Mouse (Mus musculus) myocyte (in vitro differentiated cells): ENCODE measurements around the gene Ralgps1. TPM values are rescaled to one million over a fixed set of nuclear protein-coding genes. Genes with fewer than 3 reads are reported as not detected.

ENCODE experiments used
- H3K27me3 ChIP-seq: one replicate; pipeline ENCODE4 v1.6.1; 2011; ENCODE audit not compliant: control insufficient read depth, insufficient read depth, insufficient read length
- H3K36me3 ChIP-seq: one replicate; pipeline ENCODE4 v1.6.1; 2011; ENCODE audit not compliant: control insufficient read depth, insufficient read depth
- H3K4me2 ChIP-seq: one replicate; pipeline ENCODE4 v1.6.1; 2011; ENCODE audit warnings: low read depth, control low read depth
- H3K4me3 ChIP-seq: one replicate; pipeline ENCODE4 v1.5.1; 2011; ENCODE audit warnings: mild to moderate bottlenecking, control low read depth, moderate library complexity
- H3K79me2 ChIP-seq: one replicate; pipeline ENCODE4 v1.6.1; 2011; ENCODE audit not compliant: control insufficient read depth, insufficient read depth
- H3ac ChIP-seq: one replicate; pipeline ENCODE4 v1.6.1; 2011; ENCODE audit not compliant: control insufficient read depth, insufficient read length
- CEBPB ChIP-seq: IDR thresholded peaks from 2 replicates; pipeline ENCODE4 v1.6.1; 2011; ENCODE audit warnings: mild to moderate bottlenecking, moderate library complexity; ENCODE audit not compliant: poor library complexity, insufficient read depth, severe bottlenecking
- E2F4 ChIP-seq: IDR thresholded peaks from one replicate; pipeline ENCODE4 v1.6.1; 2011; ENCODE audit warnings: mild to moderate bottlenecking, control low read depth, moderate library complexity; ENCODE audit not compliant: insufficient read depth
- MAX ChIP-seq: IDR thresholded peaks from one replicate; pipeline ENCODE4 v1.6.1; 2011; ENCODE audit warnings: low read depth, mild to moderate bottlenecking, control low read depth
- MYOD1 ChIP-seq, 3 experiments: IDR thresholded peaks; one replicate each; pipeline ENCODE4 v1.6.1; 2011; ENCODE audit warnings: control low read depth in 2 of 3, low read depth in 2 of 3, mild to moderate bottlenecking in 2 of 3, moderate library complexity in 1 of 3; ENCODE audit not compliant: insufficient read length in 2 of 3, control insufficient read depth in 1 of 3
- MYOG ChIP-seq, 3 experiments: IDR thresholded peaks; one replicate each; pipeline ENCODE4 v1.6.1; 2011; ENCODE audit warnings: control low read depth in 2 of 3, low read depth in 2 of 3, mild to moderate bottlenecking in 2 of 3; ENCODE audit not compliant: insufficient read length in 2 of 3, control insufficient read depth in 1 of 3, insufficient read depth in 1 of 3
- POLR2A ChIP-seq: IDR thresholded peaks from one replicate; pipeline ENCODE4 v1.6.1; 2011; ENCODE audit warnings: low read depth, mild to moderate bottlenecking, control low read depth, moderate library complexity; ENCODE audit not compliant: insufficient read length
- POLR2AphosphoS2 ChIP-seq: IDR thresholded peaks from one replicate; pipeline ENCODE4 v1.6.1; 2011; ENCODE audit warnings: low read depth, control low read depth; ENCODE audit not compliant: insufficient read length
- REST ChIP-seq: IDR thresholded peaks from one replicate; pipeline ENCODE4 v1.6.1; 2011; ENCODE audit warnings: mild to moderate bottlenecking, control low read depth, moderate library complexity; ENCODE audit not compliant: insufficient read depth, insufficient read length
- SRF ChIP-seq: IDR thresholded peaks from one replicate; pipeline ENCODE4 v1.6.1; 2011; ENCODE audit warnings: low read depth; ENCODE audit not compliant: control insufficient read depth, insufficient read length
- TCF12 ChIP-seq: IDR thresholded peaks from one replicate; pipeline ENCODE4 v1.6.1; 2011; ENCODE audit warnings: mild to moderate bottlenecking, control low read depth; ENCODE audit not compliant: poor library complexity, insufficient read depth, severe bottlenecking
- TCF3 ChIP-seq: IDR thresholded peaks from one replicate; pipeline ENCODE4 v1.6.1; 2011; ENCODE audit warnings: low read depth, control low read depth; ENCODE audit not compliant: insufficient read length
- USF1 ChIP-seq: IDR thresholded peaks from one replicate; pipeline ENCODE4 v1.6.1; 2011; ENCODE audit warnings: low read depth, mild to moderate bottlenecking, control low read depth, moderate library complexity
- polyA plus RNA-seq: library from polyadenylated mRNA; unstranded; fragments of >200 nt; fragmentation: generic; extraction: Trizol; gene quantifications from one replicate; pipeline ENCODE4 v1.2.1, GENCODE M21; 2012; ENCODE audit warnings: missing spikeins

Ralgps1 gene
- polyA plus RNA-seq, 1 experiment: 1.3 TPM

GRCm38 (mm10) chr2:33403511-33404003 is 32.3 kb upstream of the Ralgps1 start:
- TF ChIP-seq TCF3 (no peak), CEBPB (no peak), POLR2AphosphoS2 (no peak)

DNA sequence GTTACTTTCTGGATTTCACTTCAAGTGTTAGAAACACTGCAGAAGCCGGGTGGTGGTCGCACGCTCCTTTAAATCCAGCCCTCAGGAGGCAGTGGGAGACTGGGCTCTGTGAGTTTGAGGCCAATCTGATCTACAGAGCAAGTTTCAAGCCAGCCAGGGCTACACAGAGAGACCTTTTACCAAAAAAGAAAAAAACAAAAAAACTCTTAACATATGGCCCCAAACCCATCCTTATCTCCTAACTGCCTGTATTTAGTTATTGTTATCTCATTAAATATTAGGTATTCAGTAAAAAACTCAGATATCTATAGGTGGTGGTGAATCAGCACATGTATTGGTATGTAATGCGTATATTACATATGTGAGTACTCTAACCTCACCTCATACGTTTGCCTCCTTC is 31.4 kb upstream of the Ralgps1 start:
- no peak overlapping the region for H3K4me2 ChIP-seq
- TF ChIP-seq SRF: no peak
- no peak for TF ChIP-seq TCF12
- no peak for TF ChIP-seq POLR2AphosphoS2
- no peak for TF ChIP-seq TCF3
- TF ChIP-seq MYOD1 (IDR thresholded peaks at IDR 0.05; ENCODE audit: control insufficient read depth in 1 of 3, insufficient read length in 2 of 3, low read depth in 2 of 3): no peak
- TF ChIP-seq POLR2A: no peak
- TF ChIP-seq REST: no peak
- TF ChIP-seq MYOG (IDR thresholded peaks at IDR 0.05; ENCODE audit: control insufficient read depth in 1 of 3, insufficient read depth in 1 of 3, insufficient read length in 2 of 3, low read depth in 2 of 3): no peak
- TF ChIP-seq MAX: no peak
- no peak for TF ChIP-seq USF1
- TF ChIP-seq CEBPB: no peak
- TF ChIP-seq E2F4: no peak
- H3ac ChIP-seq: no peak overlapping the region

More at GRCm38 (mm10) chr2:33403511-33404003, 32.3 kb upstream of the Ralgps1 start:
- no peaks in the 10 kb centered on the region for H3K79me2 ChIP-seq
- no peak overlapping the region for H3ac ChIP-seq
- H3K27me3 ChIP-seq: no peaks in the 10 kb centered on the region
- no peak overlapping the region for H3K4me3 ChIP-seq
- H3K4me2 ChIP-seq: no peak overlapping the region
- no peaks in the 10 kb centered on the region for H3K36me3 ChIP-seq

GRCm38 (mm10) chr2:33402236-33402635 is 30.9 kb upstream of the Ralgps1 start:
- no peaks in the 10 kb centered on the region for H3K27me3 ChIP-seq
- no peak overlapping the region for H3K4me3 ChIP-seq
- H3K4me2 ChIP-seq: no peak overlapping the region
- TF ChIP-seq MAX (no peak), TCF3 (no peak), CEBPB (no peak), MYOG (IDR thresholded peaks at IDR 0.05; ENCODE audit: control insufficient read depth in 1 of 3, insufficient read depth in 1 of 3, insufficient read length in 2 of 3, low read depth in 2 of 3) (peak in 1 of 3 experiments; percentile 21), MYOD1 (IDR thresholded peaks at IDR 0.05; ENCODE audit: control insufficient read depth in 1 of 3, insufficient read length in 2 of 3, low read depth in 2 of 3) (no peak), USF1 (no peak), SRF (no peak), POLR2AphosphoS2 (no peak), POLR2A (no peak)
- no peaks in the 10 kb centered on the region for H3K36me3 ChIP-seq
- no peak overlapping the region for H3ac ChIP-seq
- no peaks in the 10 kb centered on the region for H3K79me2 ChIP-seq

More for the DNA sequence above, 31.4 kb upstream of the Ralgps1 start:
- no peaks in the 10 kb centered on the region for H3K27me3 ChIP-seq
- H3K4me3 ChIP-seq: no peak overlapping the region
- H3K36me3 ChIP-seq: no peaks in the 10 kb centered on the region
- no peaks in the 10 kb centered on the region for H3K79me2 ChIP-seq

- Histone ChIP-seq H3K27me3 (no peaks in the 10 kb centered on the region), H3K36me3 (no peaks in the 10 kb centered on the region), H3K79me2 (no peaks in the 10 kb centered on the region), H3K4me3 (no peak overlapping the region), H3K4me2 (no peak overlapping the region), H3ac (no peak overlapping the region)
- TF ChIP-seq POLR2AphosphoS2: no peak
Measured at GRCm38 (mm10) chr2:33401217-33401616, 29.9 kb upstream of the Ralgps1 start.

GRCm38 (mm10) chr2:33400541-33400940 is 29.3 kb upstream of the Ralgps1 start:
- Histone ChIP-seq H3K79me2 (no peaks in the 10 kb centered on the region), H3K27me3 (no peaks in the 10 kb centered on the region), H3ac (no peak overlapping the region), H3K4me3 (no peak overlapping the region), H3K36me3 (no peaks in the 10 kb centered on the region), H3K4me2 (no peak overlapping the region)
- TF ChIP-seq MAX: no peak
- no peak for TF ChIP-seq E2F4
- no peak for TF ChIP-seq REST
- TF ChIP-seq SRF: no peak
- TF ChIP-seq TCF12: no peak
- TF ChIP-seq USF1: no peak

- Histone ChIP-seq H3K79me2 (no peaks in the 10 kb centered on the region), H3ac (no peak overlapping the region), H3K36me3 (no peaks in the 10 kb centered on the region), H3K27me3 (no peaks in the 10 kb centered on the region), H3K4me2 (no peak overlapping the region), H3K4me3 (no peak overlapping the region)
- TF ChIP-seq TCF12 (no peak), REST (no peak), MYOG (IDR thresholded peaks at IDR 0.05; ENCODE audit: control insufficient read depth in 1 of 3, insufficient read depth in 1 of 3, insufficient read length in 2 of 3, low read depth in 2 of 3) (no peak), MAX (no peak), CEBPB (no peak), TCF3 (no peak), POLR2AphosphoS2 (no peak), USF1 (no peak), POLR2A (no peak), SRF (no peak), MYOD1 (IDR thresholded peaks at IDR 0.05; ENCODE audit: control insufficient read depth in 1 of 3, insufficient read length in 2 of 3, low read depth in 2 of 3) (no peak), E2F4 (no peak)
Measured at GRCm38 (mm10) chr2:33399091-33399490, 27.8 kb upstream of the Ralgps1 start.
